Mouse (Mus musculus): Measurements from ENCODE around the gene Hoxa10. TPM values are rescaled to one million over a fixed set of nuclear protein-coding genes. Genes with fewer than 3 reads are reported as not detected.

Hoxa10 gene
- polyA plus RNA-seq, 1 experiment from 2014 or later, result 0.15 TPM

- Histone ChIP-seq H3K4me2 (no peak overlapping the region), H3K4me3 (no peak overlapping the region), H3K9ac (no peak overlapping the region), H3K27ac (no peak overlapping the region), H3K9me3 (no peaks in the 10 kb centered on the region), H3K27me3 (replicated peaks) (peaks cover 98% of the 10 kb centered on the region), H3K4me1 (peaks cover 6% of the 10 kb centered on the region; the same call in 1 of the 2 replicates), H3K36me3 (replicated peaks) (no peaks in the 10 kb centered on the region)
- ATAC-seq (replicated peaks), result no peak
- WGBS, result 10% methylated on average over 13 of the region's 13 CpGs
These were observed 17.9 kb downstream of the Hoxa10 start for GRCm38 (mm10) chr6:52222729-52223128.

GRCm38 (mm10) chr6:52221993-52222685 lies 18.5 kb downstream of the Hoxa10 start:
- H3K9me3 ChIP-seq, result no peaks in the 10 kb centered on the region
- H3K27me3 ChIP-seq (replicated peaks), result peaks cover 98% of the 10 kb centered on the region
- WGBS, result 6% methylated on average over 21 of the region's 21 CpGs
- no peaks in the 10 kb centered on the region for H3K36me3 ChIP-seq (replicated peaks)
- no peak overlapping the region for H3K27ac ChIP-seq
- peak overlapping the region; percentile 48; the same call in 1 of the 2 replicates for H3K4me3 ChIP-seq
- no peak overlapping the region for H3K9ac ChIP-seq
- peaks cover 12% of the 10 kb centered on the region for H3K4me1 ChIP-seq
- no peak overlapping the region; the same call in 1 of the 2 replicates for H3K4me2 ChIP-seq
- peak; percentile 59 for ATAC-seq (replicated peaks)

GRCm38 (mm10) chr6:52221337-52221992 lies 19.2 kb downstream of the Hoxa10 start, which contains the start of gene Hoxa7:
Gene Hoxa7, minus strand, starts transcription at chr6:52221854.
- Histone ChIP-seq H3K27me3 (replicated peaks) (peaks cover 98% of the 10 kb centered on the region), H3K4me1 (peaks cover 17% of the 10 kb centered on the region), H3K4me3 (peak within 1 kb of the TSS; percentile 48), H3K9ac (peak within 1 kb of the TSS; percentile 35), H3K4me2 (peak within 1 kb of the TSS; percentile 88), H3K9me3 (no peaks in the 10 kb centered on the region), H3K27ac (no peak within 1 kb of the TSS), H3K36me3 (replicated peaks) (no peaks in the 10 kb centered on the region)
- ATAC-seq (replicated peaks), result peak; percentile 73
- under 1% methylated on average over 46 of the region's 46 CpGs for WGBS

- 7% methylated on average over 12 of the region's 12 CpGs for WGBS
- no peaks in the 10 kb centered on the region for H3K36me3 ChIP-seq (replicated peaks)
- peak overlapping the region; percentile 48; the same call in 1 of the 2 replicates for H3K4me3 ChIP-seq
- peaks cover 17% of the 10 kb centered on the region for H3K4me1 ChIP-seq
- H3K27me3 ChIP-seq (replicated peaks), result peaks cover 98% of the 10 kb centered on the region
- no peak for ATAC-seq (replicated peaks)
- H3K9me3 ChIP-seq, result no peaks in the 10 kb centered on the region
- peak overlapping the region; percentile 88 for H3K4me2 ChIP-seq
- H3K9ac ChIP-seq, result no peak overlapping the region
- H3K27ac ChIP-seq, result no peak overlapping the region
These were observed 19.8 kb downstream of the Hoxa10 start for GRCm38 (mm10) chr6:52220865-52221310.

GRCm38 (mm10) chr6:52220003-52220864 lies 20.4 kb downstream of the Hoxa10 start:
- Histone ChIP-seq H3K9me3 (no peaks in the 10 kb centered on the region), H3K4me2 (no peak overlapping the region), H3K9ac (no peak overlapping the region), H3K4me3 (no peak overlapping the region), H3K27ac (no peak overlapping the region), H3K36me3 (replicated peaks) (no peaks in the 10 kb centered on the region), H3K27me3 (replicated peaks) (peaks cover 98% of the 10 kb centered on the region), H3K4me1 (peaks cover 17% of the 10 kb centered on the region)
- no peak for ATAC-seq (replicated peaks)
- 10% methylated on average over 32 of the region's 32 CpGs for WGBS

- 20% methylated on average over 9 of the region's 9 CpGs for WGBS
- no peak overlapping the region for H3K27ac ChIP-seq
- H3K27me3 ChIP-seq (replicated peaks), result peaks cover 98% of the 10 kb centered on the region
- H3K4me2 ChIP-seq, result no peak overlapping the region
- peaks cover 17% of the 10 kb centered on the region for H3K4me1 ChIP-seq
- no peak overlapping the region for H3K9ac ChIP-seq
- ATAC-seq (replicated peaks), result no peak
- H3K9me3 ChIP-seq, result no peaks in the 10 kb centered on the region
- no peaks in the 10 kb centered on the region for H3K36me3 ChIP-seq (replicated peaks)
- no peak overlapping the region for H3K4me3 ChIP-seq
These were observed 21.3 kb downstream of the Hoxa10 start for GRCm38 (mm10) chr6:52219234-52219942.

GRCm38 (mm10) chr6:52218643-52219215 lies 21.9 kb downstream of the Hoxa10 start:
- peaks cover 98% of the 10 kb centered on the region for H3K27me3 ChIP-seq (replicated peaks)
- peaks cover 17% of the 10 kb centered on the region for H3K4me1 ChIP-seq
- ATAC-seq (replicated peaks), result no peak
- no peak overlapping the region for H3K4me3 ChIP-seq
- 7% methylated on average over 14 of the region's 14 CpGs for WGBS
- H3K27ac ChIP-seq, result no peak overlapping the region
- H3K9me3 ChIP-seq, result no peaks in the 10 kb centered on the region
- no peaks in the 10 kb centered on the region for H3K36me3 ChIP-seq (replicated peaks)
- H3K4me2 ChIP-seq, result no peak overlapping the region
- H3K9ac ChIP-seq, result no peak overlapping the region

GRCm38 (mm10) chr6:52217895-52218642 lies 22.6 kb downstream of the Hoxa10 start:
- H3K36me3 ChIP-seq (replicated peaks), result no peaks in the 10 kb centered on the region
- H3K9ac ChIP-seq, result no peak overlapping the region
- WGBS, result 5% methylated on average over 23 of the region's 23 CpGs
- no peak overlapping the region for H3K4me3 ChIP-seq
- H3K4me1 ChIP-seq, result peaks cover 17% of the 10 kb centered on the region
- peaks cover 98% of the 10 kb centered on the region for H3K27me3 ChIP-seq (replicated peaks)
- no peaks in the 10 kb centered on the region for H3K9me3 ChIP-seq
- no peak overlapping the region for H3K27ac ChIP-seq
- ATAC-seq (replicated peaks), result no peak
- no peak overlapping the region for H3K4me2 ChIP-seq

GRCm38 (mm10) chr6:52217459-52217768 lies 23.2 kb downstream of the Hoxa10 start:
- H3K4me3 ChIP-seq, result 0 out of 2 replicates have a peak overlapping the region, but pooled peaks have one; percentile 1
- no peaks in the 10 kb centered on the region for H3K9me3 ChIP-seq
- WGBS, result under 1% methylated on average over 25 of the region's 25 CpGs
- no peak overlapping the region for H3K27ac ChIP-seq
- no peak for ATAC-seq (replicated peaks)
- H3K4me2 ChIP-seq, result peak overlapping the region; percentile 3; the same call in 1 of the 2 replicates
- no peak overlapping the region for H3K9ac ChIP-seq
- H3K27me3 ChIP-seq (replicated peaks), result peaks cover 98% of the 10 kb centered on the region
- H3K4me1 ChIP-seq, result peaks cover 17% of the 10 kb centered on the region
- H3K36me3 ChIP-seq (replicated peaks), result no peaks in the 10 kb centered on the region

GRCm38 (mm10) chr6:52216691-52217458 lies 23.8 kb downstream of the Hoxa10 start:
- 3% methylated on average over 60 of the region's 60 CpGs for WGBS
- ATAC-seq (replicated peaks), result no peak
- H3K27ac ChIP-seq, result no peak overlapping the region

More at GRCm38 (mm10) chr6:52216691-52217458, 23.8 kb downstream of the Hoxa10 start:
- 0 out of 2 replicates have a peak overlapping the region, but pooled peaks have one; percentile 1 for H3K4me3 ChIP-seq
- no peaks in the 10 kb centered on the region for H3K9me3 ChIP-seq
- H3K4me1 ChIP-seq, result peaks cover 17% of the 10 kb centered on the region
- no peaks in the 10 kb centered on the region for H3K36me3 ChIP-seq (replicated peaks)
- peak overlapping the region; percentile 3; the same call in 1 of the 2 replicates for H3K4me2 ChIP-seq
- H3K27me3 ChIP-seq (replicated peaks), result peaks cover 98% of the 10 kb centered on the region
- no peak overlapping the region for H3K9ac ChIP-seq
